Mouse (Mus musculus) CD4-positive helper T cell, adult 2 months (primary cell): ENCODE measurements at regions not wholly inside any gene's neighbourhood (a gene's known extent, or its start where the extent isn't known, plus 50 kb on each side); places are given as distances from the start of the nearest gene placed in this dataset.
"Not testable (repeated sequence)": the region's sequence is repeated elsewhere in the genome, so short reads cannot be mapped to it uniquely, and the experiment has no call there.

Experiments used
- DNase-seq: peaks from one replicate; pipeline ENCODE4 v3.0.0-alpha.2; 2012; ENCODE audit warnings: low read depth, missing footprints, low spot score

GRCm38 (mm10) chr3:83416536-83416935, 288.8 kb downstream of the Dchs2 start:
- DNase-seq = no peak

- no peak for DNase-seq
Observed at GRCm38 (mm10) chr3:83424267-83424666, 296.5 kb downstream of the Dchs2 start.

- no peak for DNase-seq
Observed at GRCm38 (mm10) chr3:83429376-83429775, 301.6 kb downstream of the Dchs2 start.

- no peak for DNase-seq
Observed at GRCm38 (mm10) chr3:83446154-83446667, 318.5 kb downstream of the Dchs2 start.

GRCm38 (mm10) chr3:83450662-83451061, 315.5 kb upstream of the Sfrp2 start:
- DNase-seq = no peak

GRCm38 (mm10) chr3:83451317-83451716, 314.8 kb upstream of the Sfrp2 start:
- DNase-seq = no peak

GRCm38 (mm10) chr3:83453462-83453861, 312.7 kb upstream of the Sfrp2 start:
- DNase-seq = no peak

GRCm38 (mm10) chr3:83458450-83458849, 307.7 kb upstream of the Sfrp2 start:
- DNase-seq = no peak

- no peak for DNase-seq
Observed at GRCm38 (mm10) chr3:83479251-83479650, 286.9 kb upstream of the Sfrp2 start.

- DNase-seq = no peak
Observed at GRCm38 (mm10) chr3:83480176-83480575, 285.9 kb upstream of the Sfrp2 start.

- DNase-seq = no peak
Observed at GRCm38 (mm10) chr3:83486192-83486716, 279.9 kb upstream of the Sfrp2 start.

GRCm38 (mm10) chr3:83495584-83495983, 270.5 kb upstream of the Sfrp2 start:
- no peak for DNase-seq

- DNase-seq = no peak
Observed at GRCm38 (mm10) chr3:83503901-83504300, 262.2 kb upstream of the Sfrp2 start.

- DNase-seq = no peak
Observed at GRCm38 (mm10) chr3:83516614-83517013, 249.5 kb upstream of the Sfrp2 start.

GRCm38 (mm10) chr3:83517914-83518635, 248.0 kb upstream of the Sfrp2 start:
- no peak for DNase-seq

- no peak for DNase-seq
Observed at GRCm38 (mm10) chr3:83530243-83530847, 235.8 kb upstream of the Sfrp2 start.

GRCm38 (mm10) chr3:83536624-83537023, 229.5 kb upstream of the Sfrp2 start:
- not testable (repeated sequence) for DNase-seq

- DNase-seq = no peak
Observed at GRCm38 (mm10) chr3:83537231-83537630, 228.9 kb upstream of the Sfrp2 start.

GRCm38 (mm10) chr3:83537711-83538110, 228.4 kb upstream of the Sfrp2 start:
- DNase-seq = no peak

GRCm38 (mm10) chr3:83538898-83539297, 227.2 kb upstream of the Sfrp2 start:
- DNase-seq = no peak

GRCm38 (mm10) chr3:83540997-83541932, 224.9 kb upstream of the Sfrp2 start:
- DNase-seq = no peak
